Mouse (Mus musculus): ENCODE results near the gene Loxl3.

DNA sequence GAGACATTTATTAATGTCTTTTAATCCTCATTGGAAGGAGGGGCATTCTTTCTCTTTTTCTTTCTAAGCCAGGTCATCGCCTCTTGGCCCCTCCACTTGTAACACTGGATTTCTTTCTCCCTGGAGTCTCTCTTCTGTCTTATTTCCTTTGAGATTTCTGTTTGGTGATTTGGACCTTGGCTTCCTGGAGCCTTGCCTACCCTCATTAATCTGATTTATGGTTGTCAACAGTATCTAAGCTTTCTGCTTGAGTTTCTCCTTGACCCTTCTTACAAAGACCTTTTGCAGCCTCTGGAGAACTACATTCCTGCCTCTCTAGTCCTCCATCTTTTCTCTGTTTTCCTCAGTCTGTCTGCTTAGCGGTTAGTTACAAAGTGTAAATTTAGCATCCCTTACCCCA, 64.4 kb downstream of the Loxl3 start:
- TF ChIP-seq CTCF (conservative IDR thresholded peaks at IDR 0.05; ENCODE audit: insufficient read depth, insufficient read length, low read depth, low read length) = no peak
- TF ChIP-seq POLR2A (IDR thresholded peaks at IDR 0.05; ENCODE audit: low read depth, low read length) = no peak

Measured in kidney, adult 2 months (tissue).